Mouse (Mus musculus) intestine, embryonic 16.5 days (tissue): ENCODE results near the gene Cryge. TPM values are rescaled to one million over a fixed set of nuclear protein-coding genes. Genes with fewer than 3 reads are reported as not detected.

Source experiments
- polyA plus RNA-seq: library from polyadenylated mRNA; unstranded; fragments of >200 nt; fragmentation: Nextera tagmentation; extraction: Ambion mirVana; gene quantifications from 2 replicates; pipeline ENCODE4 v1.2.1, GENCODE M21; 2015

Cryge gene
- polyA plus RNA-seq, 1 experiment from 2014 or later: not detected

Other genes with a start within 250 kb of the Cryge start
- 3.4 and 3.9 TPM in 2 replicates for gene Plekhm3, start 94.3 kb downstream of the Cryge start, polyA plus RNA-seq
- gene Akr1cl, start 18.4 kb downstream of the Cryge start, polyA plus RNA-seq: 0.11 and 1.4 TPM in 2 replicates
- not detected in 2 replicates for gene Crygd, start 12.3 kb upstream of the Cryge start, polyA plus RNA-seq
- not detected in 2 replicates for gene Crygc, start 22.5 kb upstream of the Cryge start, polyA plus RNA-seq
- not detected in 2 replicates for gene Crygb, start 31.1 kb upstream of the Cryge start, polyA plus RNA-seq
- gene Cryga, start 52.2 kb upstream of the Cryge start, polyA plus RNA-seq: not detected in 2 replicates
- gene Gm28845, start 68.4 kb upstream of the Cryge start, polyA plus RNA-seq: not detected in 2 replicates
- 0.34 TPM in 1 of 2 replicates, not detected in the other for gene D630023F18Rik, start 72.1 kb upstream of the Cryge start, polyA plus RNA-seq
- gene Idh1, start 135.4 kb upstream of the Cryge start, polyA plus RNA-seq: 302 and 321 TPM in 2 replicates
- gene Pikfyve, start 135.5 kb upstream of the Cryge start, polyA plus RNA-seq: 6.2 and 8.8 TPM in 2 replicates
- gene Pth2r, start 230.9 kb upstream of the Cryge start, polyA plus RNA-seq: 0.07 TPM in 1 of 2 replicates, not detected in the other